Mouse (Mus musculus) cerebellum, adult 9-10 months (tissue): ENCODE results near the gene H2-Ab1.

Source experiments
- DNase-seq: peaks from one replicate; pipeline ENCODE4 v3.0.0; 2022

H2-Ab1 gene

GRCm38 (mm10) chr17:34240366-34240765, 17.1 kb upstream of the H2-Ab1 start:
- no peak for DNase-seq

GRCm38 (mm10) chr17:34240916-34241315, 16.6 kb upstream of the H2-Ab1 start:
- DNase-seq: no peak

GRCm38 (mm10) chr17:34244656-34245055, 12.8 kb upstream of the H2-Ab1 start:
- DNase-seq: no peak

GRCm38 (mm10) chr17:34247047-34247446, 10.4 kb upstream of the H2-Ab1 start:
- no peak for DNase-seq

- no peak for DNase-seq
Observed at GRCm38 (mm10) chr17:34248764-34249163, 8.7 kb upstream of the H2-Ab1 start.

- no peak for DNase-seq
Observed at GRCm38 (mm10) chr17:34249361-34249760, 8.1 kb upstream of the H2-Ab1 start.

GRCm38 (mm10) chr17:34249878-34250277, 7.6 kb upstream of the H2-Ab1 start:
- DNase-seq: peak; percentile 46

- no peak for DNase-seq
Observed at GRCm38 (mm10) chr17:34251666-34252065, 5.8 kb upstream of the H2-Ab1 start.

- no peak for DNase-seq
Observed at GRCm38 (mm10) chr17:34256501-34256900, 988 bp upstream of the H2-Ab1 start.

GRCm38 (mm10) chr17:34260551-34260950, 3.1 kb downstream of the H2-Ab1 start:
- DNase-seq: no peak

GRCm38 (mm10) chr17:34261502-34261901, 4.0 kb downstream of the H2-Ab1 start:
- DNase-seq: peak; percentile 44

- peak; percentile 48 for DNase-seq
Observed at GRCm38 (mm10) chr17:34263068-34263467, 5.6 kb downstream of the H2-Ab1 start.

- no peak for DNase-seq
Observed at GRCm38 (mm10) chr17:34263811-34264371, 6.4 kb downstream of the H2-Ab1 start.

GRCm38 (mm10) chr17:34264452-34265351, 7.2 kb downstream of the H2-Ab1 start:
- no peak for DNase-seq

GRCm38 (mm10) chr17:34268262-34268661, 10.8 kb downstream of the H2-Ab1 start:
- no peak for DNase-seq

GRCm38 (mm10) chr17:34268748-34269147, 11.3 kb downstream of the H2-Ab1 start:
- no peak for DNase-seq

GRCm38 (mm10) chr17:34269817-34270216, 12.3 kb downstream of the H2-Ab1 start:
- DNase-seq: no peak

- no peak for DNase-seq
Observed at GRCm38 (mm10) chr17:34270230-34270629, 12.7 kb downstream of the H2-Ab1 start.

GRCm38 (mm10) chr17:34270940-34271339, 13.5 kb downstream of the H2-Ab1 start:
- no peak for DNase-seq

GRCm38 (mm10) chr17:34272102-34272501, 14.6 kb downstream of the H2-Ab1 start:
- DNase-seq: no peak

- DNase-seq: no peak
Observed at GRCm38 (mm10) chr17:34280499-34281038, 23.1 kb downstream of the H2-Ab1 start.

GRCm38 (mm10) chr17:34281836-34282235, 24.3 kb downstream of the H2-Ab1 start:
- DNase-seq: no peak

- no peak for DNase-seq
Observed at GRCm38 (mm10) chr17:34285371-34285770, 27.9 kb downstream of the H2-Ab1 start.

- no peak for DNase-seq
Observed at GRCm38 (mm10) chr17:34285848-34286247, 28.4 kb downstream of the H2-Ab1 start.
